Mouse (Mus musculus): ENCODE data around the gene Pgm5. TPM values are rescaled to one million over a fixed set of nuclear protein-coding genes. Genes with fewer than 3 reads are reported as not detected.
"Not testable (repeated sequence)": the region's sequence is repeated elsewhere in the genome, so short reads cannot be mapped to it uniquely, and the experiment has no call there.

Gene Pgm5
- polyA plus RNA-seq, 1 experiment from 2014 or later: 1.5 TPM

- Histone ChIP-seq H3K27ac (no peak overlapping the region), H3K9ac (no peak overlapping the region), H3K27me3 (ENCODE audit: control insufficient read depth, insufficient read depth, low read length) (peaks cover 77% of the 10 kb centered on the region), H3K4me2 (replicated peaks) (peak overlapping the region; percentile 58), H3K9me3 (ENCODE audit: control insufficient read depth, low read length) (no peaks in the 10 kb centered on the region), H3K4me3 (replicated peaks; ENCODE audit: low read length) (peak overlapping the region; percentile 34), H3K36me3 (replicated peaks; ENCODE audit: control insufficient read depth, insufficient read depth) (no peaks in the 10 kb centered on the region), H3K4me1 (replicated peaks; ENCODE audit: control insufficient read depth, insufficient read depth, low read length) (peaks cover 17% of the 10 kb centered on the region; the same call in 1 of the 2 replicates)
- no peak for ATAC-seq (ENCODE audit: low FRiP score)
- DNase-seq (ENCODE audit: low spot score): peak; percentile 55
- WGBS: 3% methylated on average over 34 of the region's 34 CpGs
These were observed 37.3 kb upstream of the Pgm5 start for GRCm38 (mm10) chr19:24898737-24899577.

GRCm38 (mm10) chr19:24897896-24898736 lies 36.5 kb upstream of the Pgm5 start:
- 2% methylated on average over 20 of the region's 20 CpGs for WGBS
- Histone ChIP-seq H3K36me3 (replicated peaks; ENCODE audit: control insufficient read depth, insufficient read depth) (no peaks in the 10 kb centered on the region), H3K4me1 (replicated peaks; ENCODE audit: control insufficient read depth, insufficient read depth, low read length) (peaks cover 17% of the 10 kb centered on the region; the same call in 1 of the 2 replicates), H3K9ac (no peak overlapping the region), H3K27ac (no peak overlapping the region), H3K9me3 (ENCODE audit: control insufficient read depth, low read length) (no peaks in the 10 kb centered on the region), H3K4me2 (replicated peaks) (no peak overlapping the region), H3K27me3 (ENCODE audit: control insufficient read depth, insufficient read depth, low read length) (peaks cover 72% of the 10 kb centered on the region), H3K4me3 (replicated peaks; ENCODE audit: low read length) (no peak overlapping the region)
- no peak for ATAC-seq (ENCODE audit: low FRiP score)
- no peak for DNase-seq (ENCODE audit: low spot score)

GRCm38 (mm10) chr19:24897006-24897895 lies 35.6 kb upstream of the Pgm5 start:
- Histone ChIP-seq H3K4me3 (replicated peaks; ENCODE audit: low read length) (peak overlapping the region; percentile 7; the same call in 1 of the 2 replicates), H3K4me1 (replicated peaks; ENCODE audit: control insufficient read depth, insufficient read depth, low read length) (peaks cover 17% of the 10 kb centered on the region; the same call in 1 of the 2 replicates), H3K27me3 (ENCODE audit: control insufficient read depth, insufficient read depth, low read length) (peaks cover 64% of the 10 kb centered on the region), H3K36me3 (replicated peaks; ENCODE audit: control insufficient read depth, insufficient read depth) (no peaks in the 10 kb centered on the region), H3K9me3 (ENCODE audit: control insufficient read depth, low read length) (no peaks in the 10 kb centered on the region), H3K4me2 (replicated peaks) (peak overlapping the region; percentile 27; the same call in 1 of the 2 replicates), H3K27ac (no peak overlapping the region), H3K9ac (no peak overlapping the region)
- no peak for ATAC-seq (ENCODE audit: low FRiP score)
- DNase-seq (ENCODE audit: low spot score): no peak
- 1% methylated on average over 57 of the region's 57 CpGs for WGBS

GRCm38 (mm10) chr19:24896536-24896935 lies 34.9 kb upstream of the Pgm5 start:
- H3K4me3 ChIP-seq (replicated peaks; ENCODE audit: low read length): no peak overlapping the region
- no peaks in the 10 kb centered on the region for H3K9me3 ChIP-seq (ENCODE audit: control insufficient read depth, low read length)
- H3K4me2 ChIP-seq (replicated peaks): no peak overlapping the region
- H3K9ac ChIP-seq: no peak overlapping the region
- ATAC-seq (ENCODE audit: low FRiP score) (no peak), DNase-seq (ENCODE audit: low spot score) (no peak)
- WGBS: 13% methylated on average over 4 of the region's 4 CpGs
- no peak overlapping the region for H3K27ac ChIP-seq
- no peaks in the 10 kb centered on the region for H3K36me3 ChIP-seq (replicated peaks; ENCODE audit: control insufficient read depth, insufficient read depth)
- peaks cover 56% of the 10 kb centered on the region for H3K27me3 ChIP-seq (ENCODE audit: control insufficient read depth, insufficient read depth, low read length)
- peaks cover 17% of the 10 kb centered on the region; the same call in 1 of the 2 replicates for H3K4me1 ChIP-seq (replicated peaks; ENCODE audit: control insufficient read depth, insufficient read depth, low read length)

- ATAC-seq (ENCODE audit: low FRiP score) (no peak), DNase-seq (ENCODE audit: low spot score) (no peak)
- Histone ChIP-seq H3K27ac (no peak overlapping the region), H3K4me2 (replicated peaks) (no peak overlapping the region), H3K27me3 (ENCODE audit: control insufficient read depth, insufficient read depth, low read length) (no peaks in the 10 kb centered on the region), H3K4me1 (replicated peaks; ENCODE audit: control insufficient read depth, insufficient read depth, low read length) (no peaks in the 10 kb centered on the region), H3K4me3 (replicated peaks; ENCODE audit: low read length) (no peak overlapping the region), H3K9me3 (ENCODE audit: control insufficient read depth, low read length) (no peaks in the 10 kb centered on the region), H3K9ac (no peak overlapping the region), H3K36me3 (replicated peaks; ENCODE audit: control insufficient read depth, insufficient read depth) (no peaks in the 10 kb centered on the region)
- 96% methylated on average over 3 of the region's 3 CpGs for WGBS
These were observed 25.2 kb upstream of the Pgm5 start for GRCm38 (mm10) chr19:24886888-24887287.

- 12% methylated on average over 5 of the region's 5 CpGs for WGBS
- H3K4me3 ChIP-seq (replicated peaks; ENCODE audit: low read length): no peak overlapping the region
These were observed 23.8 kb upstream of the Pgm5 start for GRCm38 (mm10) chr19:24885504-24885903.

GRCm38 (mm10) chr19:24881237-24881636 lies 19.6 kb upstream of the Pgm5 start:
- Histone ChIP-seq H3K36me3 (replicated peaks; ENCODE audit: control insufficient read depth, insufficient read depth) (no peaks in the 10 kb centered on the region), H3K9ac (no peak overlapping the region), H3K4me1 (replicated peaks; ENCODE audit: control insufficient read depth, insufficient read depth, low read length) (no peaks in the 10 kb centered on the region), H3K27me3 (ENCODE audit: control insufficient read depth, insufficient read depth, low read length) (no peaks in the 10 kb centered on the region), H3K27ac (no peak overlapping the region), H3K9me3 (ENCODE audit: control insufficient read depth, low read length) (no peaks in the 10 kb centered on the region), H3K4me3 (replicated peaks; ENCODE audit: low read length) (no peak overlapping the region), H3K4me2 (replicated peaks) (no peak overlapping the region)
- DNase-seq (ENCODE audit: low spot score) (no peak), ATAC-seq (ENCODE audit: low FRiP score) (no peak)
- 67% methylated on average over 4 of the region's 4 CpGs for WGBS

More at GRCm38 (mm10) chr19:24885504-24885903, 23.8 kb upstream of the Pgm5 start:
- no peaks in the 10 kb centered on the region for H3K9me3 ChIP-seq (ENCODE audit: control insufficient read depth, low read length)
- H3K27ac ChIP-seq: no peak overlapping the region
- H3K36me3 ChIP-seq (replicated peaks; ENCODE audit: control insufficient read depth, insufficient read depth): no peaks in the 10 kb centered on the region
- no peaks in the 10 kb centered on the region for H3K4me1 ChIP-seq (replicated peaks; ENCODE audit: control insufficient read depth, insufficient read depth, low read length)
- DNase-seq (ENCODE audit: low spot score) (peak; percentile 79), ATAC-seq (ENCODE audit: low FRiP score) (peak; percentile 43; the same call in 1 of the 2 replicates)
- H3K27me3 ChIP-seq (ENCODE audit: control insufficient read depth, insufficient read depth, low read length): no peaks in the 10 kb centered on the region
- H3K9ac ChIP-seq: no peak overlapping the region
- no peak overlapping the region for H3K4me2 ChIP-seq (replicated peaks)

- not testable (repeated sequence) for H3K36me3 ChIP-seq (replicated peaks; ENCODE audit: control insufficient read depth, insufficient read depth); DNase-seq (ENCODE audit: low spot score); H3K4me2 ChIP-seq (replicated peaks); H3K9ac ChIP-seq; H3K4me3 ChIP-seq (replicated peaks; ENCODE audit: low read length); H3K4me1 ChIP-seq (replicated peaks; ENCODE audit: control insufficient read depth, insufficient read depth, low read length); H3K9me3 ChIP-seq (ENCODE audit: control insufficient read depth, low read length); H3K27ac ChIP-seq; ATAC-seq (ENCODE audit: low FRiP score); H3K27me3 ChIP-seq (ENCODE audit: control insufficient read depth, insufficient read depth, low read length)
- 87% methylated on average over 23 of the region's 26 CpGs for WGBS
These were observed 13.6 kb upstream of the Pgm5 start, which contains the start of gene Gm10053 for GRCm38 (mm10) chr19:24875129-24875870. TSS of gene Gm10053 (plus strand) at chr19:24875686.

Data from hindbrain, embryonic 14.5 days (tissue).